Mouse (Mus musculus): ENCODE data around the gene Sinhcaf. TPM values are rescaled to one million over a fixed set of nuclear protein-coding genes. Genes with fewer than 3 reads are reported as not detected.

The Sinhcaf gene
- total and polyA plus RNA-seq, 2 experiments from 2014 or later = 9.3 to 10.4 TPM

DNA sequence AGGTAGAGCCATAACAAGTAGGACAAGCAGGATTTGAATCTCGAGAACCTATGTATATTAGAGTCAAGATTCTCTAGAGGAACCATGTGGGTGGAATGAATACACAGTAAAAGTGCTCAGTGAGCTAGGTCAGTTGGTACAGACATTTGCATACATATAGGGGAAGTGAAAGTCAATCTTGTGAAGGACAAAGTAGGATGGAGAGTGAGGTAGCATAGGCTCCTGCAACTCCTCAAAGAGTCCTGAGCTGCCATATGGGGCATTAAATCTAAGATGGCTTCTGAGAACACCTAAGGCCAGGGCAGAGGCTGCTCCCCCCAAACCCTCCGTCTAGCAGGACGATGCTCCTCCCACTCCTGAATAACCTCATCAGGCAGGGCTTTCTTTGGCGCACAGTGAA lies 39.7 kb upstream of the Sinhcaf start:
- Histone ChIP-seq H3K9me3 (ENCODE audit: low read length) (no peaks in the 10 kb centered on the region), H3K4me3 (ENCODE audit: low read depth, low read length) (no peak overlapping the region), H3K4me1 (ENCODE audit: insufficient read depth, low read length) (no peaks in the 10 kb centered on the region), H3K9ac (replicated peaks; ENCODE audit: low read length, poor library complexity, severe bottlenecking) (no peak overlapping the region), H3K27ac (ENCODE audit: low read depth, low read length) (no peak overlapping the region), H3K27me3 (ENCODE audit: insufficient read depth, low read length) (no peaks in the 10 kb centered on the region), H3K4me2 (ENCODE audit: low read depth, low read length, poor library complexity, severe bottlenecking) (no peak overlapping the region), H3K36me3 (ENCODE audit: insufficient read depth, low read length) (no peaks in the 10 kb centered on the region; the same call in 1 of the 2 replicates)
- 88% methylated on average over 4 of the region's 4 CpGs for WGBS
- TF ChIP-seq CTCF (IDR thresholded peaks at IDR 0.05) = no peak
- DNase-seq (ENCODE audit: low spot score) (no peak), ATAC-seq (ENCODE audit: low FRiP score) (no peak)

DNA sequence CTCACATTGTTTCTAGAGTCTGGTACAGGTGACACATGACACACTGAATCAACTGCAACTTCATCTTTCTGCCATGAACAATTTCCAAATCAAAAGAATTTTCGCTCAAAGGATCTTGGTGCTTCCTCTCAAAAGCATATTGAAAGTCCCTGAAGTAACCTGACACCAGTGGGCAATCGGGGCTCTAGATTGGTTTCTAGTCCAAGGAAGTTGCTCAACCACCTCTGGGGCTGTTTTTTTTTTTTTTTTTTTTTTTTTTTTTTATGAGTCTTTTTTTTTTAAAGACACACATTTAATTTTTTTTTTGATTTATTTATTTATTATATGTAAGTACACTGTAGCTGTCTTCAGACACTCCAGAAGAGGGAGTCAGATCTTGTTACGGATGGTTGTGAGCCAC lies 34.2 kb upstream of the Sinhcaf start:
- H3K27ac ChIP-seq (ENCODE audit: low read depth, low read length) = no peak overlapping the region
- H3K4me2 ChIP-seq (ENCODE audit: low read depth, low read length, poor library complexity, severe bottlenecking) = no peak overlapping the region
- no peaks in the 10 kb centered on the region for H3K36me3 ChIP-seq (ENCODE audit: insufficient read depth, low read length)
- ATAC-seq (ENCODE audit: low FRiP score) = no peak
- H3K27me3 ChIP-seq (ENCODE audit: insufficient read depth, low read length) = no peaks in the 10 kb centered on the region
- no peak overlapping the region for H3K9ac ChIP-seq (replicated peaks; ENCODE audit: low read length, poor library complexity, severe bottlenecking)
- H3K4me3 ChIP-seq (ENCODE audit: low read depth, low read length) = no peak overlapping the region
- no peak for TF ChIP-seq CTCF (IDR thresholded peaks at IDR 0.05)
- WGBS = 82% methylated on average over 3 of the region's 3 CpGs
- no peaks in the 10 kb centered on the region for H3K9me3 ChIP-seq (ENCODE audit: low read length)
- no peaks in the 10 kb centered on the region for H3K4me1 ChIP-seq (ENCODE audit: insufficient read depth, low read length)
- DNase-seq (ENCODE audit: low spot score) = no peak

DNA sequence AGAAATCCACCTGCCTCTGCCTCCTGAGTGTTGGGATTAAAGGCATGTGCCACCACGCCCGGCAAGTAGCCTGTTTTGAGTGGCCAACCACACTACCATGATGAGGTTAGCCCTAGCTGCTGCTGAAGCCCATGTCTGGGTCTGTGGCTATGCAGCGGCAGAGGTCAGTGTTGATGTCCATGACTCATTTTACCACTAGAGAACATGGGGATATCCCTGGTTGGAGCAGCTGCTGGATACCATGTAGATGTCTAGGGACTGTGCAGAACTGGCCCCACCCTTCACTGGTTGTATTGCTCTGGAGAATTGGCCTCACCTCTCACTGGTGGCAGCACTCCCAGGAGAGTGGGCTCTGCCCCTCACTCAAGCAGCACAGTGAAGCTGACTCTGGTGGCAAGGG lies 28.8 kb upstream of the Sinhcaf start:
- Histone ChIP-seq H3K4me3 (ENCODE audit: low read depth, low read length) (no peak overlapping the region), H3K36me3 (ENCODE audit: insufficient read depth, low read length) (no peaks in the 10 kb centered on the region), H3K4me1 (ENCODE audit: insufficient read depth, low read length) (no peaks in the 10 kb centered on the region), H3K4me2 (ENCODE audit: low read depth, low read length, poor library complexity, severe bottlenecking) (no peak overlapping the region), H3K27ac (ENCODE audit: low read depth, low read length) (no peak overlapping the region), H3K9ac (replicated peaks; ENCODE audit: low read length, poor library complexity, severe bottlenecking) (no peak overlapping the region), H3K9me3 (ENCODE audit: low read length) (no peaks in the 10 kb centered on the region), H3K27me3 (ENCODE audit: insufficient read depth, low read length) (no peaks in the 10 kb centered on the region)
- DNase-seq (ENCODE audit: low spot score) (no peak), ATAC-seq (ENCODE audit: low FRiP score) (no peak)
- TF ChIP-seq CTCF (IDR thresholded peaks at IDR 0.05) = no peak
- 100% methylated on average over 3 of the region's 3 CpGs for WGBS

DNA sequence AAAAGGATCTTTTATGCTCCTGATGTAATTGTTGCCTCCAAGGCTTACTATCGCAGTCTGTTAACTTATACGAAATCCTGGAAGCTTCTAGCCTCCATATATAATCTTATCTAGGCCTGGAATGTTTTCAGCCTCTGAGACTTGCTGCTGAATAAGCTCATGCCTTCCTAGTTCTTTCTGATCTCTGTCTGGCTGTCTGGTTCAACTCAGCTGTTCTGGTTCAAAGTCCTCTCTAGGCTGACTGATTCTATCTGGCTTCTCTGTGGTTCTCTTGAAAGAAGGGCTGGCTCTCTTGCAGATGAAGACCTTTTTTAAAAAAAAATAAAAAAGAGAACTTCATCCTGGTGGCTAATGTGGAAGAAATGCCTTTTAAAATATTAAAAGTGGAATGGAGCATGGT lies 26.6 kb upstream of the Sinhcaf start:
- WGBS = 68% methylated on average over 2 of the region's 2 CpGs
- TF ChIP-seq CTCF (IDR thresholded peaks at IDR 0.05) = no peak
- no peaks in the 10 kb centered on the region for H3K4me1 ChIP-seq (ENCODE audit: insufficient read depth, low read length)
- no peak overlapping the region for H3K4me2 ChIP-seq (ENCODE audit: low read depth, low read length, poor library complexity, severe bottlenecking)
- no peak overlapping the region for H3K4me3 ChIP-seq (ENCODE audit: low read depth, low read length)
- H3K9me3 ChIP-seq (ENCODE audit: low read length) = no peaks in the 10 kb centered on the region
- H3K36me3 ChIP-seq (ENCODE audit: insufficient read depth, low read length) = no peaks in the 10 kb centered on the region
- no peak overlapping the region for H3K27ac ChIP-seq (ENCODE audit: low read depth, low read length)
- no peak for ATAC-seq (ENCODE audit: low FRiP score)
- H3K9ac ChIP-seq (replicated peaks; ENCODE audit: low read length, poor library complexity, severe bottlenecking) = no peak overlapping the region
- H3K27me3 ChIP-seq (ENCODE audit: insufficient read depth, low read length) = no peaks in the 10 kb centered on the region
- DNase-seq (ENCODE audit: low spot score) = no peak

DNA sequence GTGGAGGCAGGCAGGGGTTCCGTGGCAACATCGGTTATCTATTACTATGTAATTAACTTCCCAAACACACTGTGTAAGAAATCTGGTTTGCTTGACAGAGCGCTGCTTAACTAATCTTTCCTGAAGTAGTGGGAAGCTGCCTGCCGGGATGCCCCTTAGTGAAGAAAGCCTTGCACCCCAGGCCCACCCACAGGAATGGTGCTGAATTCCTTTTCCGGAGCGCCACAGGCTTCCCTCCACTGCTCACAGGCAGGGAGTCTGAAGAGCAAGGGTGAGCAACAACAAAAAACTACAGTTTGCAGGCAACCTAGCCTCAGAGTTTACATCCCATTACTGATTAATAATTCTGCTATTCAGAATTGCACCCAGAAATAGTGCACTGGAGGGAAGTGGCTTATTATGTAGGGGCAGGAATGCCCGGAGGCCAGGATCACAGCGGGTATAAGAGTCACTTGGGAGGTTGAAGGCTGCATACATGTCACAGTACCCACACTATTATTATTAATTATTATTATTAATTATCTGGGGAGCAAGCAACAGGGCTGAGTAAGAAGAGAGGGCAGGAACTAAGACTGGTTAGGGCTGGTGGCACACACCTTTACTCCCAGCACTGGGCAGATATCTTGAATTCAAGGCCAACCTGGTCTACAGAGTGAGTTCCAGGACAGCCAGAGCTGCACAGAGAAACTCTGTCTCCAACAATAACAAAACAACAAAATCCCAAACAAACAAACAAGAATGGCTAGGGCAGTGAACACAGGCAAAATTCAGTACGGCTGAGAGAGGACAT lies 26.0 kb upstream of the Sinhcaf start:
- no peak overlapping the region for H3K4me3 ChIP-seq (ENCODE audit: low read depth, low read length)
- H3K4me2 ChIP-seq (ENCODE audit: low read depth, low read length, poor library complexity, severe bottlenecking) = no peak overlapping the region
- no peaks in the 10 kb centered on the region for H3K36me3 ChIP-seq (ENCODE audit: insufficient read depth, low read length)
- no peak overlapping the region for H3K9ac ChIP-seq (replicated peaks; ENCODE audit: low read length, poor library complexity, severe bottlenecking)
- DNase-seq (ENCODE audit: low spot score) = no peak
- no peaks in the 10 kb centered on the region for H3K9me3 ChIP-seq (ENCODE audit: low read length)
- H3K27ac ChIP-seq (ENCODE audit: low read depth, low read length) = no peak overlapping the region
- no peak for ATAC-seq (ENCODE audit: low FRiP score)
- TF ChIP-seq CTCF (IDR thresholded peaks at IDR 0.05) = no peak
- H3K27me3 ChIP-seq (ENCODE audit: insufficient read depth, low read length) = no peaks in the 10 kb centered on the region
- H3K4me1 ChIP-seq (ENCODE audit: insufficient read depth, low read length) = no peaks in the 10 kb centered on the region
- 20% methylated on average over 9 of the region's 9 CpGs for WGBS

DNA sequence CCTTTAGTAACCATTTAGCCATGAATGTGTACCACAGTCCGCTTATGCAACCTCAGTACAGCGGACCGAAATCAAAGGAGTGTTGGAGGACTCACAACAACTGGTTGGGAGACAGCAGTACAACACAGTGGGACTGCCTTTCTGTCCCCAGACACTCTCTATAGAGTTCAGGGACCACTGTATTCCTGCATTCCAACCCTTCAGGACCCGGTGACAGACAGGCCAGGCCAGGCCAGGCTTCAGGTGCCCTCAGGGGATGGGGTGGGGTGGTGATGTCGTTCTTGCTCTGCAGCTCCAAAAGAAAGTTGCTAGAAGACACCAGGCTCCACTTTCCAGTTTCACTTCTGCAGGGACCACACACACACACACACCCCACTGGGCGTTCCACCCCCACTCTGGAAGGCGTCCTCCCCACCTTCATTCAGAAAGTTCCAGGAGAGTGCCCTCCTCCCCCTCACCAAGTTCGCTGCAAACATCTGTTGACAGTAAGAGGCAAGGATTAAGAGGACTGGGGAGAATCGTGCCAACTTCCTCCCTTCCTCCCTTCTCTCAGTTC lies 25.2 kb upstream of the Sinhcaf start:
- Histone ChIP-seq H3K36me3 (ENCODE audit: insufficient read depth, low read length) (no peaks in the 10 kb centered on the region), H3K4me1 (ENCODE audit: insufficient read depth, low read length) (no peaks in the 10 kb centered on the region), H3K27ac (ENCODE audit: low read depth, low read length) (no peak overlapping the region), H3K4me3 (ENCODE audit: low read depth, low read length) (no peak overlapping the region), H3K4me2 (ENCODE audit: low read depth, low read length, poor library complexity, severe bottlenecking) (no peak overlapping the region), H3K9ac (replicated peaks; ENCODE audit: low read length, poor library complexity, severe bottlenecking) (no peak overlapping the region), H3K27me3 (ENCODE audit: insufficient read depth, low read length) (no peaks in the 10 kb centered on the region), H3K9me3 (ENCODE audit: low read length) (no peaks in the 10 kb centered on the region)
- ATAC-seq (ENCODE audit: low FRiP score) = no peak
- no peak for TF ChIP-seq CTCF (IDR thresholded peaks at IDR 0.05)
- WGBS = 34% methylated on average over 9 of the region's 9 CpGs
- DNase-seq (ENCODE audit: low spot score) = no peak
